Mouse (Mus musculus) bone marrow, adult 2 months (tissue): ENCODE measurements around the gene Taok3.

Experiments
- CTCF ChIP-seq: fragments of 200-500 bp; IDR thresholded peaks from 2 replicates; pipeline ENCODE4 v1.5.1; 2011; ENCODE audit warnings: low read length, control low read depth; ENCODE audit not compliant: control insufficient read depth, insufficient read depth
- POLR2A ChIP-seq: fragments of 200-500 bp; IDR thresholded peaks from 2 replicates; pipeline ENCODE4 v1.6.1; 2011; ENCODE audit warnings: low read depth, mild to moderate bottlenecking, control low read depth, low read length, borderline replicate concordance; ENCODE audit not compliant: control insufficient read depth

GRCm38 (mm10) chr5:117292547-117292946 lies 172.6 kb downstream of the Taok3 start:
- TF ChIP-seq CTCF (no peak), POLR2A (no peak)
